Mouse (Mus musculus) cortical plate, adult 2 months (tissue): ENCODE results near the gene Dapk3. TPM values are rescaled to one million over a fixed set of nuclear protein-coding genes. Genes with fewer than 3 reads are reported as not detected.

ENCODE experiments used
- H3K27ac ChIP-seq: fragments of 200-500 bp; 2 replicates; pipeline ENCODE4 v1.5.1; 2012; ENCODE audit warnings: low read length, control low read depth, inconsistent platforms; ENCODE audit not compliant: insufficient read depth
- H3K4me1 ChIP-seq: fragments of 200-500 bp; 2 replicates; pipeline ENCODE4 v1.6.1; 2011; ENCODE audit warnings: low read length; ENCODE audit not compliant: control insufficient read depth, insufficient read depth
- H3K4me3 ChIP-seq: fragments of 200-500 bp; 2 replicates; pipeline ENCODE4 v1.5.1; 2011; ENCODE audit warnings: mild to moderate bottlenecking, low read length, control low read depth; ENCODE audit not compliant: insufficient read depth
- CTCF ChIP-seq: fragments of 200-500 bp; IDR thresholded peaks from 2 replicates; pipeline ENCODE4 v1.5.1; 2011; ENCODE audit warnings: mild to moderate bottlenecking, control low read depth, low read length; ENCODE audit not compliant: insufficient read depth; ENCODE audit errors: extremely low read depth
- POLR2A ChIP-seq: fragments of 200-500 bp; IDR thresholded peaks from 2 replicates; pipeline ENCODE4 v1.6.1; 2011; ENCODE audit warnings: mild to moderate bottlenecking, low read length, control low read depth; ENCODE audit not compliant: insufficient read depth; ENCODE audit errors: extremely low read depth
- polyA plus RNA-seq: library from polyadenylated mRNA; depleted of rRNA; stranded (reverse); fragments of >200 nt; gene quantifications from 2 replicates; pipeline ENCODE4 v1.2.3, GENCODE M21; 2012; rRNA removed

The Dapk3 gene
- polyA plus RNA-seq, 1 experiment: 71.2 TPM

GRCm38 (mm10) chr10:81232580-81233225 lies 49.9 kb downstream of the Dapk3 start, which contains the start of gene Zfr2:
Zfr2 (plus strand) TSS chr10:81233155.
- no peak within 1 kb of the TSS for H3K27ac ChIP-seq
- H3K4me3 ChIP-seq: peak within 1 kb of the TSS; percentile 44
- peaks cover 6% of the 10 kb centered on the region; the same call in 1 of the 2 replicates for H3K4me1 ChIP-seq
- TF ChIP-seq CTCF: no peak
- peak; percentile 82 for TF ChIP-seq POLR2A

DNA sequence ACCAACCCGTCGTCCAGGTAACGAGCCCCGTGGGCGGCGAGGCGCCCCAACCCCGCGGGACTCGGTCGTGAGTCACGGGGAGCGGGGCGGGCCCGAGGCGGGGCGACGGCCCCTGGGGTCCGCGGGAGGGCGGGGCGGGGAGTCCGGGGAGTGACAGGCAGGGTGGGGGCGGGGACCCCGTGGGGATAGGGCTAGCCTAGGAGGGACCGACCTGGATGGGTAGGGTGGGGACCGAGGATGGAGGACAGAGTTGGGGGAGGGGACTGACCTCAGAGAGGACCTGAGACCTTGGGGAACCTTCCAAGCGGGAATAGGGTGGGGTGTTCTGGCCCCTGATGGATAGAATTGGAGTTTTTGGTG lies 50.4 kb downstream of the Dapk3 start:
- TF ChIP-seq CTCF (no peak), POLR2A (no peak)
- Histone ChIP-seq H3K27ac (no peak overlapping the region), H3K4me1 (peaks cover 6% of the 10 kb centered on the region; the same call in 1 of the 2 replicates), H3K4me3 (peak overlapping the region; percentile 44)

- TF ChIP-seq CTCF: no peak
- TF ChIP-seq POLR2A: no peak
- no peak overlapping the region for H3K27ac ChIP-seq
- 0 out of 2 replicates have a peak, but pooled peaks cover 3% of the 10 kb centered on the region for H3K4me1 ChIP-seq
- no peak overlapping the region; the same call in 1 of the 2 replicates for H3K4me3 ChIP-seq
Measured at GRCm38 (mm10) chr10:81234206-81234605, 51.4 kb downstream of the Dapk3 start.

DNA sequence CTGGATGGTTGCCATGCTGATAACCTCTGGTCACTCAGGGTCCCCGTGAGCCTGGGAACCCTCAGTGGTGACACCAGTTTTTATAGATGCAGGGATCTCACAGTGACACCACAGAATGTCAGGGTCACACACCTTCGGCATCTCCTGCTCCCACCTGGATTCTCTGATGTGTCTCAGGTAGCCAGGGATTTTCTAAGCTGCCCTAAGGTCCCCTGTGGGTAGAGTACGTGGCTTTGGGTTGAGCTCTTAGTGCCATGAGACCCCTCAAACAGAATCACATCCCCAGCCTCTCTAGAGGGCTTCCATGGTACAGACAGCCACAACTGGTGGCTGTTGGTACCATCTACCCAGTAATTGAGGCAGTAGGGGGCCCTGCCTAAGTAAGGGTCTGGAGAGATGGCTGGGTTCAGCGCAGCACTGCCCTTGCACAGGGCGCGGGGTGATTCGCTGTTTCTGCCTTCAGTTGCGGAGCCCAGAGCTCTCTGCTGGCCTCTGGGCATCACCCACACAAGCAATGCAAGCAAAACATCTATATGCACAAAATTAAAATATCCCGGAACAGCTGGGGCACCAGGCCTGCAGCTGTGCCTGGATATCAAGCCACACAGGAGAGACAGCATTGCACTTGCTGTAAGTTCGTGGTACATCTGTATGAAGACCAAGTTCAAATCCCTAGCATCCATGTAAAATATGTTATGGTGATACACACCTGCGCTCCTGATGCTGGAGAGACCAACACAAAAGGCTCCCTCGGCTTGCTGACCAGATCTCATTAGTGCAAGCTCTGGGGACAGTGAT lies 53.9 kb downstream of the Dapk3 start:
- TF ChIP-seq CTCF (no peak), POLR2A (no peak)
- H3K4me1 ChIP-seq: no peaks in the 10 kb centered on the region
- no peak overlapping the region for H3K4me3 ChIP-seq
- no peak overlapping the region for H3K27ac ChIP-seq

- TF ChIP-seq POLR2A (no peak), CTCF (no peak)
- H3K27ac ChIP-seq: no peak overlapping the region
- no peak overlapping the region for H3K4me3 ChIP-seq
- H3K4me1 ChIP-seq: no peaks in the 10 kb centered on the region
Measured at GRCm38 (mm10) chr10:81238618-81239017, 55.8 kb downstream of the Dapk3 start.

- H3K4me3 ChIP-seq: no peak overlapping the region
- no peaks in the 10 kb centered on the region for H3K4me1 ChIP-seq
- H3K27ac ChIP-seq: no peak overlapping the region
- no peak for TF ChIP-seq POLR2A
- TF ChIP-seq CTCF: peak; percentile 62
Measured at GRCm38 (mm10) chr10:81240876-81241275, 58.1 kb downstream of the Dapk3 start.

DNA sequence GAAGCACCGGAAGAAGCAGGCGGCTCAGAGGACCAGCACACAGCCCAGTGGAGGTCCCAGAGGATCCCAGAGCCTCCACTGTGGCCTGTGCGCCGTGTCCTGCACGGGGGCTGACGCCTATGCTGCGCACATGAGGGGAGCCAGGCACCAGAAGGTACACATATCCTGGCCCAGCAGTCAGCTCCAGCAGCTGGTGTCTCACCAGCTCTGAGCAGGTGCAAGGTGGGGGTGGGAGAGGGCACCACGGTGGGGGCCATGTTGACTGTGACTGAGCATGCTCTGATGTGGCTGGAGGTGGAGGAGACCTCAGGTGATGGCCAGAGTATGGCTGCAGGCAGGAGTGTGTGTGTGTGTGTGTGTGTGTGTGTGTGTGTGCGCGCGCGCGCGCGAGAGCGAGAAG lies 59.2 kb downstream of the Dapk3 start:
- Histone ChIP-seq H3K27ac (no peak overlapping the region), H3K4me1 (no peaks in the 10 kb centered on the region), H3K4me3 (no peak overlapping the region)
- TF ChIP-seq CTCF (no peak), POLR2A (no peak)

Other genes starting within 250 kb of the Dapk3 start
- 77.9 and 152 TPM in 2 replicates for gene Gng7, start 168.1 kb upstream of the Dapk3 start, polyA plus RNA-seq
- 83.8 and 85.3 TPM in 2 replicates for gene Diras1, start 157.3 kb upstream of the Dapk3 start, polyA plus RNA-seq
- 72.8 and 73.0 TPM in 2 replicates for gene Slc39a3, start 145.6 kb upstream of the Dapk3 start, polyA plus RNA-seq
- 222 and 228 TPM in 2 replicates for gene Sgta, start 122.8 kb upstream of the Dapk3 start, polyA plus RNA-seq
- 66.2 and 68.5 TPM in 2 replicates for gene Thop1, start 113.0 kb upstream of the Dapk3 start, polyA plus RNA-seq
- gene Creb3l3, start 84.1 kb upstream of the Dapk3 start, polyA plus RNA-seq: 0.42 TPM in 2 replicates
- 192 and 201 TPM in 2 replicates for gene Map2k2, start 77.1 kb upstream of the Dapk3 start, polyA plus RNA-seq
- 46.9 and 49.9 TPM in 2 replicates for gene Zbtb7a, start 47.8 kb upstream of the Dapk3 start, polyA plus RNA-seq
- gene Pias4, start 15.1 kb upstream of the Dapk3 start, polyA plus RNA-seq: 21.3 and 22.5 TPM in 2 replicates
- gene Eef2, start 6.4 kb upstream of the Dapk3 start, polyA plus RNA-seq: 1,040 and 1,088 TPM in 2 replicates
- gene 4930442H23Rik, start 844 bp downstream of the Dapk3 start, polyA plus RNA-seq: not detected in 2 replicates
- gene Nmrk2, start 19.0 kb downstream of the Dapk3 start, polyA plus RNA-seq: 0.13 and 0.19 TPM in 2 replicates
- gene Atcay, start 47.8 kb downstream of the Dapk3 start, polyA plus RNA-seq: 166 and 169 TPM in 2 replicates
- gene Zfr2, start 50.1 kb downstream of the Dapk3 start, polyA plus RNA-seq: 93.1 and 105 TPM in 2 replicates
- gene Matk, start 69.9 kb downstream of the Dapk3 start, polyA plus RNA-seq: 475 and 540 TPM in 2 replicates
- gene Mrpl54, start 83.9 kb downstream of the Dapk3 start, polyA plus RNA-seq: 61.1 and 64.7 TPM in 2 replicates
- 52.1 and 58.2 TPM in 2 replicates for gene Apba3, start 84.0 kb downstream of the Dapk3 start, polyA plus RNA-seq
- 0.15 and 0.17 TPM in 2 replicates for gene Tjp3, start 108.6 kb downstream of the Dapk3 start, polyA plus RNA-seq
- 414 and 443 TPM in 2 replicates for gene Pip5k1c, start 110.0 kb downstream of the Dapk3 start, polyA plus RNA-seq
- gene Cactin, start 138.1 kb downstream of the Dapk3 start, polyA plus RNA-seq: 32.2 and 33.0 TPM in 2 replicates
- 2.7 and 2.9 TPM in 2 replicates for gene Tbxa2r, start 145.7 kb downstream of the Dapk3 start, polyA plus RNA-seq
- 1.2 and 1.4 TPM in 2 replicates for gene Gipc3, start 160.3 kb downstream of the Dapk3 start, polyA plus RNA-seq
- 34.4 and 36.3 TPM in 2 replicates for gene Hmg20b, start 167.5 kb downstream of the Dapk3 start, polyA plus RNA-seq
- 30.1 and 30.8 TPM in 2 replicates for gene Mfsd12, start 174.5 kb downstream of the Dapk3 start, polyA plus RNA-seq
- gene 4930404N11Rik, start 182.8 kb downstream of the Dapk3 start, polyA plus RNA-seq: 0.45 and 0.52 TPM in 2 replicates
- gene Fzr1, start 195.5 kb downstream of the Dapk3 start, polyA plus RNA-seq: 75.5 and 76.0 TPM in 2 replicates
- 106 and 108 TPM in 2 replicates for gene Dohh, start 201.4 kb downstream of the Dapk3 start, polyA plus RNA-seq
- gene Gm48551, start 201.5 kb downstream of the Dapk3 start, polyA plus RNA-seq: 5.8 and 5.9 TPM in 2 replicates
- gene Gm48552, start 206.0 kb downstream of the Dapk3 start, polyA plus RNA-seq: 6.8 and 7.8 TPM in 2 replicates
- gene Smim24, start 210.0 kb downstream of the Dapk3 start, polyA plus RNA-seq: 2.5 and 3.0 TPM in 2 replicates